Mouse (Mus musculus): ENCODE measurements around the gene Srsf7. TPM values are rescaled to one million over a fixed set of nuclear protein-coding genes. Genes with fewer than 3 reads are reported as not detected.

The Srsf7 gene
- polyA plus RNA-seq (2015; fragmentation: Nextera tagmentation; extraction: Ambion mirVana): 356 and 367 TPM in 2 replicates

DNA sequence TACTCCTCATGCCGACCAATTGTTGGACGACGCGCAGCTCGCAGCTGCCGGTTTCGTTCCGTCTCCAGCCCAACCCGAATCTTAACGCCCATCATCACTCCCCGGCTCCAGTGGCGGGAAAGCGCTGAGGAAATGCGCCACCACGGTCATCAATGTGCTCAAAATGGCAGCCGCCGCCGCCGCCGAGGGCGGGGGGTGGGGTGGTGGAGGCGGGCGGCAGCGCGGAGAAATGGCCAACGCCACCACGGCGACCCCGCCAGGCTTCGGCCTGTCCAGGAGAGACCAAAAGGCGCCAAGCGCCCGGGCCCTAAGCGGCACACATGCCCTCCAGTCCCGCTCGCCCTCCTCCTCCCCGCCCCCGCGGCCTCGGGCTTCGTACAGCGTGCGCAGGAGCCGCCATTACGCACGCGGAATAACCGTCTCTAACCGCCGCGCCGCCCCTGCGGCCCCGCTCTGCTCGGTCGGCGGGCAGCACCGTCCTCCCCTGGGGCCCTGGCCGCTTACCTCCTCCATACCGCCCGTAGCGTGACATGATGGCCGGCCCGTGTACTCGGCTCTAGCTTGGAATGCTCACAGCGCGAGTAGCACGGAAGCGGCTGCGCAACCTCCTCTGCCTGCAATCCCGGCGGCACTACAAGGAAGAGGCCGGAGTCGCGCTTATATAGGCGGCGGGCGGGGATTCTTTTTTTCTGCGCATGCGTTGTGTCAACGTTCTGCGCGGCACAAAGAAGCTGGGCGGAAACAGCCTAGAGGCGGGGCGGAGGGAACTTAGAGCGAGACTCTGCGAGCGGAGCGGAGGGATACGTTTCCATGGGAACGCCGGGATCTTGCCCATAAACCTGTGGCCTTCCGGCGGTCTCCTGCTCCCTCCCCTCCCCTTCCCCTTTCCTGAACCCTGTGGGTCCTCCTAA is at the start of gene Srsf7, which contains the start of gene Ttc39d:
Gene Srsf7 (minus strand): TSS at position 637 of the 911 bp plus-strand sequence.
Gene Ttc39d (plus strand): TSS at position 790 of the 911 bp plus-strand sequence.
- H3K27ac ChIP-seq (ENCODE audit: low read depth, low read length): peak within 1 kb of the TSS; percentile 100
- H3K9ac ChIP-seq (ENCODE audit: low read depth, low read length): peak within 1 kb of the TSS; percentile 98
- peaks cover 11% of the 10 kb centered on the region for H3K36me3 ChIP-seq (ENCODE audit: control insufficient read depth, insufficient read depth, low read length)
- peak within 1 kb of the TSS; percentile 84 for H3K4me2 ChIP-seq (ENCODE audit: low read length)
- no peaks in the 10 kb centered on the region for H3K27me3 ChIP-seq (replicated peaks; ENCODE audit: control insufficient read depth, insufficient read depth, low read length)
- H3K9me3 ChIP-seq (ENCODE audit: control insufficient read depth, low read length): no peaks in the 10 kb centered on the region
- H3K4me1 ChIP-seq (ENCODE audit: control insufficient read depth, insufficient read depth, low read depth, low read length): peaks cover 10% of the 10 kb centered on the region
- under 1% methylated on average over 70 of the region's 95 CpGs for WGBS
- H3K4me3 ChIP-seq (ENCODE audit: low read length): peak within 1 kb of the TSS; percentile 77
- peak; percentile 93 for ATAC-seq

- no peak overlapping the region for H3K4me2 ChIP-seq (ENCODE audit: low read length)
- no peak for ATAC-seq
- no peaks in the 10 kb centered on the region for H3K4me1 ChIP-seq (ENCODE audit: control insufficient read depth, insufficient read depth, low read depth, low read length)
- no peaks in the 10 kb centered on the region for H3K27me3 ChIP-seq (replicated peaks; ENCODE audit: control insufficient read depth, insufficient read depth, low read length)
- no peak overlapping the region for H3K4me3 ChIP-seq (ENCODE audit: low read length)
- 71% methylated on average over 13 of the region's 13 CpGs for WGBS
- H3K36me3 ChIP-seq (ENCODE audit: control insufficient read depth, insufficient read depth, low read length): peaks cover 68% of the 10 kb centered on the region
- no peaks in the 10 kb centered on the region for H3K9me3 ChIP-seq (ENCODE audit: control insufficient read depth, low read length)
- H3K9ac ChIP-seq (ENCODE audit: low read depth, low read length): no peak overlapping the region
- no peak overlapping the region for H3K27ac ChIP-seq (ENCODE audit: low read depth, low read length)
Measured at GRCm38 (mm10) chr17:80255208-80255607, 48.1 kb upstream of the Srsf7 start.

DNA sequence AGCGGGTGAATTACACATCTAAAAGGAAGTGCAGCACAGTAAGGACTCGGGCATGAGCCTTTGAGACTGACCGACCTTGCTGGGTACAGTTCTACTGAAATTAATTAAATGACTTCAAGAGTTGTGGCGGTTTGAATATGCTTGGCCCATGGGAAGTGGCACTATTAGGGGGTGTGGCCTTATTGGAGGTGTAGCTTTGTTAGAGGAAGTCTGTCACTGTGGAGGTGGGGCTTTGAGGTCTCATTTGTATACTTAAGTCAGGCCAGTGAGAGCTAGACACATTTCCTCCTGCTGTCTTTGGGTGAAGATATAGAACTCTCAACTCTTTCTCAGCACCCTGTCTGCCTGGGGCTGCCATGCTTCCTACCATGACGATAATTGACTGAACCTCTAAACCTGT is 47.3 kb upstream of the Srsf7 start:
- H3K9ac ChIP-seq (ENCODE audit: low read depth, low read length): no peak overlapping the region
- no peak overlapping the region for H3K27ac ChIP-seq (ENCODE audit: low read depth, low read length)
- 96% methylated on average over 5 of the region's 5 CpGs for WGBS
- no peaks in the 10 kb centered on the region for H3K4me1 ChIP-seq (ENCODE audit: control insufficient read depth, insufficient read depth, low read depth, low read length)
- H3K9me3 ChIP-seq (ENCODE audit: control insufficient read depth, low read length): no peaks in the 10 kb centered on the region
- H3K4me2 ChIP-seq (ENCODE audit: low read length): no peak overlapping the region
- H3K27me3 ChIP-seq (replicated peaks; ENCODE audit: control insufficient read depth, insufficient read depth, low read length): no peaks in the 10 kb centered on the region
- no peak for ATAC-seq
- peaks cover 69% of the 10 kb centered on the region for H3K36me3 ChIP-seq (ENCODE audit: control insufficient read depth, insufficient read depth, low read length)
- no peak overlapping the region for H3K4me3 ChIP-seq (ENCODE audit: low read length)

DNA sequence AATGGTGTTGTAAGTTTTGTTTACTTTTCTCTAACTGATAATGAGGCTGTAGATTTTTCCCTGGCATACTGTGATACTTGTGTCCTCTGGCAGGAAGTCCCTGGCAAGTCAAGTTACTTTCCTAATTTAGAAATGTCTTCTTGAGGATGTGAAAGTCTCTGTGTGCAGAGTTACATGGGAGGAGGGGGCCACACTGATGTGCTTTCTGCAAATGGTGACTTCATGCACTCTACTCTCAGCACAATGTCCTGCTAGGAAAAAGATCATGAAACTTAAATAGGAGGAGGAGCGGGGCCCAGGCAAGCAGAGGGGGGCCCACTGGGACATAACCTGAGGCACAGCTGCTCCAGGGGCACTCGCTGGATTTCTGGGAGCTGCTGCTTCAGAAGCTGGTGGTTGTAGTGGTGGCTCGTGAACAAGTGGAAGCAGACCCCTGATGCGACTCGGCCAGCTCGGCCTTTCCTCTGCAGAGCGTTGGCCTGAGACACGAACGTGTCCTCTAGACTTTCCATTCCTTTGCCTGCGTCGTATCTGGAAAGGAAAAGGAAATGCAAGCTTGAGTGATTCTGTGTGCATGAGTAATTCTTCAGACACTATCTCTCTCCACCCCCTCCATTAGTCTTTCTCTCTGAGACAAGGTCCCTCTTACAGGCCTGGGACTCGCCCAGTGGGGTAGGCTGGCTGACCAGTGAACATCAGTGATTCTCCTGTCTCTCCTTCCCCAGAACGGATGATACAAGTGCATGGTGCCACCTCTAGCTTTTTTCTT is 45.8 kb upstream of the Srsf7 start:
- no peak overlapping the region for H3K27ac ChIP-seq (ENCODE audit: low read depth, low read length)
- H3K36me3 ChIP-seq (ENCODE audit: control insufficient read depth, insufficient read depth, low read length): peaks cover 64% of the 10 kb centered on the region
- H3K4me2 ChIP-seq (ENCODE audit: low read length): no peak overlapping the region
- no peaks in the 10 kb centered on the region for H3K4me1 ChIP-seq (ENCODE audit: control insufficient read depth, insufficient read depth, low read depth, low read length)
- ATAC-seq: no peak
- no peaks in the 10 kb centered on the region for H3K27me3 ChIP-seq (replicated peaks; ENCODE audit: control insufficient read depth, insufficient read depth, low read length)
- H3K9ac ChIP-seq (ENCODE audit: low read depth, low read length): no peak overlapping the region
- no peaks in the 10 kb centered on the region for H3K9me3 ChIP-seq (ENCODE audit: control insufficient read depth, low read length)
- H3K4me3 ChIP-seq (ENCODE audit: low read length): no peak overlapping the region
- 68% methylated on average over 13 of the region's 13 CpGs for WGBS

- Histone ChIP-seq H3K9me3 (ENCODE audit: control insufficient read depth, low read length) (no peaks in the 10 kb centered on the region), H3K4me2 (ENCODE audit: low read length) (no peak overlapping the region), H3K4me1 (ENCODE audit: control insufficient read depth, insufficient read depth, low read depth, low read length) (no peaks in the 10 kb centered on the region), H3K27ac (ENCODE audit: low read depth, low read length) (no peak overlapping the region), H3K36me3 (ENCODE audit: control insufficient read depth, insufficient read depth, low read length) (peaks cover 66% of the 10 kb centered on the region), H3K9ac (ENCODE audit: low read depth, low read length) (no peak overlapping the region), H3K27me3 (replicated peaks; ENCODE audit: control insufficient read depth, insufficient read depth, low read length) (no peaks in the 10 kb centered on the region), H3K4me3 (ENCODE audit: low read length) (no peak overlapping the region)
- ATAC-seq: no peak
- 59% methylated on average over 13 of the region's 13 CpGs for WGBS
Measured at GRCm38 (mm10) chr17:80243116-80243515, 36.0 kb upstream of the Srsf7 start.

- WGBS: 81% methylated on average over 9 of the region's 9 CpGs
Measured at GRCm38 (mm10) chr17:80241594-80241993, 34.5 kb upstream of the Srsf7 start.

DNA sequence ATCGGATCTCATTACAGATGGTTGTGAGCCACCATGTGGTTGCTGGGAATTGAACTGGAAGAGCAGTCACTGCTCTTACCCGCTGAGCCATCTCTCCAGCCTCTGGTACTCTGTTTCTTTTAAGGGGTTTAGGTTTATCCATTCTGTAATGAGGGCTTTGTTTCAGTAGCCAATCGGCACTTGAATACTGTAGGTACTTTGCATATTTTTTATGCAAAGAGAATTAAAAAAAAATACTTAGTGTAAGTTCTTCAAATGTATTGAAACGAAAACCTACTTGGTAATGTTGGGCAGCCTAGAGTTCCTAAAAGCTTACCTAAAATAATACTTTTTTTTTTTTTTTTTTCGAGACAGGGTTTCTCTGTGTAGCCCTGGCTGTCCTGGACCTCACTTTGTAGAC is 30.4 kb upstream of the Srsf7 start:
- Histone ChIP-seq H3K27me3 (replicated peaks; ENCODE audit: control insufficient read depth, insufficient read depth, low read length) (no peaks in the 10 kb centered on the region), H3K27ac (ENCODE audit: low read depth, low read length) (no peak overlapping the region), H3K4me1 (ENCODE audit: control insufficient read depth, insufficient read depth, low read depth, low read length) (no peaks in the 10 kb centered on the region), H3K4me3 (ENCODE audit: low read length) (no peak overlapping the region), H3K9me3 (ENCODE audit: control insufficient read depth, low read length) (no peaks in the 10 kb centered on the region), H3K36me3 (ENCODE audit: control insufficient read depth, insufficient read depth, low read length) (peaks cover 28% of the 10 kb centered on the region), H3K4me2 (ENCODE audit: low read length) (no peak overlapping the region), H3K9ac (ENCODE audit: low read depth, low read length) (no peak overlapping the region)
- no peak for ATAC-seq
- WGBS: 91% methylated on average over 5 of the region's 5 CpGs

More at GRCm38 (mm10) chr17:80241594-80241993, 34.5 kb upstream of the Srsf7 start:
- no peak overlapping the region for H3K9ac ChIP-seq (ENCODE audit: low read depth, low read length)
- no peak overlapping the region for H3K27ac ChIP-seq (ENCODE audit: low read depth, low read length)
- H3K4me1 ChIP-seq (ENCODE audit: control insufficient read depth, insufficient read depth, low read depth, low read length): no peaks in the 10 kb centered on the region
- no peak overlapping the region for H3K4me2 ChIP-seq (ENCODE audit: low read length)
- no peaks in the 10 kb centered on the region for H3K9me3 ChIP-seq (ENCODE audit: control insufficient read depth, low read length)
- H3K27me3 ChIP-seq (replicated peaks; ENCODE audit: control insufficient read depth, insufficient read depth, low read length): no peaks in the 10 kb centered on the region
- peaks cover 59% of the 10 kb centered on the region for H3K36me3 ChIP-seq (ENCODE audit: control insufficient read depth, insufficient read depth, low read length)
- H3K4me3 ChIP-seq (ENCODE audit: low read length): no peak overlapping the region
- no peak for ATAC-seq

GRCm38 (mm10) chr17:80236805-80237204 is 29.7 kb upstream of the Srsf7 start:
- 96% methylated on average over 3 of the region's 3 CpGs for WGBS
- no peak overlapping the region for H3K4me3 ChIP-seq (ENCODE audit: low read length)
- no peak for ATAC-seq

DNA sequence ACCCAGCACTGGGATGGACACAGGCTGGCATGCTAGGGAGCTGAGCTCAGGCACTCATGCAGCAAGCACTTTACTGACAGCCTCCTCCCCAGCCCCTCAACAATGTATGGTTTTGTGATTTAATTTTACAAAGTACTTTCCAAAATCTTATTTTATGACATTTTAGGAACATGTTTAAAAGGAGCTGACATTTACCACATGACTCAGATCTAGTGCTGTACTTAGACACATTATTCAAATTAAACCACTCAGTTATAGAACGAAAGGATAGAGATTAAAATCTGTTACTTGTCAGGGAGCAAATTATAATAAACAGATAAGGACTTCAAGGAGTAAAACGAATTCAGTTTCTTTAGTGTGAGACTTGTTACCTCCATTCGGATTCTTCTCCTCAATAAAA is 28.4 kb upstream of the Srsf7 start:
- no peaks in the 10 kb centered on the region for H3K9me3 ChIP-seq (ENCODE audit: control insufficient read depth, low read length)
- H3K27me3 ChIP-seq (replicated peaks; ENCODE audit: control insufficient read depth, insufficient read depth, low read length): no peaks in the 10 kb centered on the region
- H3K9ac ChIP-seq (ENCODE audit: low read depth, low read length): no peak overlapping the region
- ATAC-seq: no peak
- WGBS: 90% methylated on average over 3 of the region's 3 CpGs
- no peak overlapping the region for H3K4me2 ChIP-seq (ENCODE audit: low read length)
- peaks cover 15% of the 10 kb centered on the region for H3K36me3 ChIP-seq (ENCODE audit: control insufficient read depth, insufficient read depth, low read length)
- no peak overlapping the region for H3K4me3 ChIP-seq (ENCODE audit: low read length)
- H3K27ac ChIP-seq (ENCODE audit: low read depth, low read length): no peak overlapping the region
- no peaks in the 10 kb centered on the region for H3K4me1 ChIP-seq (ENCODE audit: control insufficient read depth, insufficient read depth, low read depth, low read length)

More at GRCm38 (mm10) chr17:80236805-80237204, 29.7 kb upstream of the Srsf7 start:
- H3K9ac ChIP-seq (ENCODE audit: low read depth, low read length): no peak overlapping the region
- H3K9me3 ChIP-seq (ENCODE audit: control insufficient read depth, low read length): no peaks in the 10 kb centered on the region
- no peaks in the 10 kb centered on the region for H3K27me3 ChIP-seq (replicated peaks; ENCODE audit: control insufficient read depth, insufficient read depth, low read length)
- no peak overlapping the region for H3K4me2 ChIP-seq (ENCODE audit: low read length)
- no peaks in the 10 kb centered on the region for H3K4me1 ChIP-seq (ENCODE audit: control insufficient read depth, insufficient read depth, low read depth, low read length)
- peaks cover 25% of the 10 kb centered on the region for H3K36me3 ChIP-seq (ENCODE audit: control insufficient read depth, insufficient read depth, low read length)
- no peak overlapping the region for H3K27ac ChIP-seq (ENCODE audit: low read depth, low read length)
